Mouse (Mus musculus): ENCODE results near the gene Scn5a. TPM values are rescaled to one million over a fixed set of nuclear protein-coding genes. Genes with fewer than 3 reads are reported as not detected.

Scn5a gene
- total RNA-seq, 2 experiments from 2014 or later = 1.3 to 1.6 TPM

DNA sequence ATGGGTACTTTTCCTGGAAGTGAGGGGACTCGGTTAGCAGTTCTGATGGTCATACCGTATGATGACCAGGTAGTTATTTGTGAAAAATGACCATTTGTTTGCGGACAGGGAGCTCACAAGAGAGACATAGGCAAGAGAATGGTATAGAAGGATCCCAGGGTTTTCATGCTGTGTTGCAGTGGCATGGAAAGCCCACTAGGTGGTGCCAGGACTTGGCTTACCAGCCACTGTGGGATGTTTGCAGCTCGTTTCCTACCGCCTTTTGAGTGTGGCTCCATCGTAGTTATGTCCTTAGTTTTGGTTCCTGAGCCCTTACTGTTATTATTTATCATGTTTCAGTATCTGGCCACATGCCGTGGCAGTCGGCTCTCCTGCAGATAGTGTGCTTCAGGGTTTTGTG lies 118.4 kb downstream of the Scn5a start:
- peak; percentile 63 for DNase-seq

DNA sequence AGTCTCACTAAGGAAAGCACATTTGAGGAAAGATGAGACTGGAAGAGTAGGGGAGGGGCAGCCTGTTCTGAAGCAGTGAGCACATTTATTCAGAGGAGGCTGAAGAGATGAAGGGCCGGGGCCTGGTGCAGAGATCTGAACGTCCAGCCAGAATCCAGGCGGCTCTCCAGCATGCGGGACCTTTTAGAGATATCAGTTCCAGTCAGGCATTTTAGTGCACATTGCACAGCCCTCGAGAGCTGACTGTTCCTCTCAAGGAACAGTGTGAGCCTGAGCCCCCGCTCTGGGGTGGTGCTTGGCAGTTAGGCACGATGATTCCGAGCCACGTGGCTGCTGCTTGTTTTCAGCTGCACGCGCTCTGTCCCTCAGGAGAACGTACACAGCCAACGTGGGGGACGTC lies 121.7 kb downstream of the Scn5a start:
- DNase-seq = no peak

DNA sequence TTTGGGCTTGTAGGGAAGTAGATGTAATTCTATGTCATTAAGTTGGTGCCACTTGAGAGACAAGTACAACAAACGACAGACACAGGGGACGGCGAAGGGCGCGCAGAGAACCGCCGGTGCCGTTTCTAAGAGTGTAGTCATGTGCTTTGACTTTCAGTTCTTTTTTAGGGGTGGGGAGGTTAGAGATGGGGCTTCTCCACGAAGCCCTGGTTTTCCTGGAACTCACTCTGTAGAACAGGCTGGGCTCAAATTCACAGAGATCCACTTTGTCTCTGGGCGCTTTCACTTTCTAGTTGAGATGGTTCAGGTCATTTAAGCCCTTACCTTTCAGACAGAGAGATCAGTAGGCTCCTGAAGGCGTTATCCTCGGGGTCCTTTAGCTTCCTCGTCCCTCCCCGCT lies 122.8 kb downstream of the Scn5a start:
- no peak for DNase-seq

DNA sequence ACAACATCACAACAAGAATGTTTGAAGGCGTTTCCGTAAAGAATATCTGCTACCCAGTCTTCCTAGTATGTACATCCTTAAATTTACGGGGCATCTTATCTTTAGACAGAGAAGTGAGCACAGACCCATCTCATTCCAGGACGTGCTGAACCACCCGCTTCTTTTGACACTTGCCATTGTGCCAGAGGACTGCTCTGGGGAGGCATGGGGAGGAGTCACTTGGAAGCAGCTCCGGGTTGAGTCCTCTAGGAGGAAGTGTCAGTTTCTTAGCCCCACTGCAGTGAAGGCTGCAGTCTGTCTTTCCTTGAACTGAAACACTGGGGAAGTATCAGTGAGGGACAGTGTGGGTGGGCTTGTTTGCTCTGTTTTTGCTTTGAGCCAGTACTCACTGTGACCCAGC lies 133.1 kb downstream of the Scn5a start:
- no peak for DNase-seq

DNA sequence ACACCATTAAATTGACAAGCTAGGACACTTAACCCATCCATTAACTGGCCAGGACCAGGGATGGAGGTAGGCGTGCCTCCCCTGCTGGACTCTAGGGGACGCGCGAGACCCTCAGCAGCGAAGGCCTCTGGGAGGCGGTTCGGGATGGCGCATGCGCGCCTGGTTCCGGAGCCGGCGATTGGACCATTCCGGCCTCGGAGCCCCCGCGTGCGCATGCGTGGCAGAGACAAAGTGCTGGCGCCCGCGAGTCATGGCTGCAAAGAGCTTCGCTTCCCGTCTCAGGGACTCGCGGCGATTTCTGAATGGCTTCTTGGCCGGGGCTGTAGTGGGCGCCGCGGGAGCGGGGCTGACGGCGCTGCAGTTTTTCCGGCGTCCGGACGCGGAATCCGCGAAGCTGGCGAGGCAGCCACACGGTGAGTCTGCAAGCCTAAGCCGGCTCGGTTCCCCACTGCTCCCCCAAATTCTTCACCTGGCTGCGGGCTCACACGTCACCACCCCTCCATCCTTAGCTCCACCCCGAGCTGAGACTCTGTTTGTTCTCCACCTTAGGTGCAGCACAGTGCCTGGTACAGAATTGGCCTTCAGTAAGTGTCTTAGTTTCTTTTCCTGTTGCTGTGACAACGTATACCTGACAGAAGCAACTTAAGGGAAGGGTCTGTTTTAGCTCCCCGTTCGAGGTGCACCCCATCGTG lies 133.9 kb downstream of the Scn5a start, which contains the start of gene Exog:
Gene Exog, plus strand, starts transcription at position 206 of the 692 bp plus-strand sequence.
- peak; percentile 100 for DNase-seq

DNA sequence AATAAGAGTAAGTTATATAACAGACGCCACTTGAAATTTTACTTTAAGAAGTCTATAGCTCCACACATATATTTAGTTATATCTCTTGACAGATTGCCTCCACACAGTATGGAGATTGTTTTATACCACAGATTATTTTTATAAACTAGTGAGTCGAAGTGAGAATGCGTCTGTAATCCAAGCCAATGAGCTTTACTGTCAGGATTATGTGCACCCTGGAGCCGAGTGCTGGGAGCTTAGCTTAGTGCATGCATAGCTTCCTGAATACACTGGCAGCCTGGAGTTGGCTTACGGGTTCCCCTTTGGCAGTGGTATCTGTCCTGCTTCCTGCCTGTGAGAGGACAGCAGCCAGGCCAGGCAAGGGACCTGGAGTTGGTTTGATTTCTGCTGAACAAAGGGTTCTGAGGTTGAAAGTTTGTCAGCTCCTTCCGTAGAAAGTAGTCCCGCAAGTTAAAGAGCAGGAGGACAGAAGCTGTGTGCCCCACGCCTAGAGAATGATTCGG lies 140.3 kb downstream of the Scn5a start:
- DNase-seq = no peak

DNA sequence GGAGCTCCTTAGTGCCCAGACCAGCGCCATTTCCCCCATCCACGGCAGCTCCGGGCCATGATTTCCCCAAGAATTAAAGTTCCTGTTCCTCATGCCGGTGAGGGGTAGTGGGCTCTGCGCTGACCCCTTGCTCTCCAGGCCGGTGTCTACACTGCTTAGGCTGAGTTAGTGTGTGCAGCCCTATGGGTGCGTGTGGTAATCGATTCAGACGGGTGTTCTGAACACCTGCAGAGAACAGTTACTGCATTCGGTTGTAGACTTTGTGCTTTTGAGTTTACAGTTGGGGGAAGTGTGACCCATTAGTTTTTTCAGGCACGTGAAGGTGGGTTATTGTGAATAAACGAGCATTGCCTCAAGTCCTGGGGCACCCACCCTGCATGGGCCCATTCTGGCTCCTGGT lies 140.8 kb downstream of the Scn5a start:
- DNase-seq = no peak

DNA sequence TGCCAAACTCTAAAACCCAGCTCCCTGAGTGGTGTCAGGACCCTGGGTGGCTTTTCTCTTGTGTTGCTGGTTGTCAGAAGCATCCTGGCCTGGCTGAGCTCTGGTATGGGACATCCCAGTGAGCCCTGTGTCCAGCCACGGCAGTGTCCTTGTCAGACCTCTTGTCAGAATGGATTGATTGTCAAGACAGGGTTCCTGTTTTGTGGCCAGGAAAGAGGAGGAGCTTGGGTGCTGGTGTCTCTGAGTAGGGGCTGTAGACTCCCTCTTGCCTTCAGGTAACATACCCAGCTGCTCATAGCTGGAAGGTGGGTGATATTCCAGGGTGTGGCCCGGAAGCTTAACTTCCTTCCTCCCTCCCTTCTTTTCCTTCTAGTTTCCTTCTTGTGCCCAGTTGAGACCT lies 143.0 kb downstream of the Scn5a start:
- no peak for DNase-seq

Other genes starting within 250 kb of the Scn5a start
- gene Acaa1a, start 239.3 kb downstream of the Scn5a start, total RNA-seq (2021) = 10 to 100 TPM; 42.0 to 44.0 TPM
- 10 to 100 TPM in 1 of 2 experiments, 1 to 10 TPM in 1; 8.7 to 10.5 TPM for gene Myd88, start 237.6 kb downstream of the Scn5a start, total RNA-seq (2021)
- under 1 TPM; 0.47 to 0.88 TPM for gene Xylb, start 221.6 kb downstream of the Scn5a start, total RNA-seq (2021)
- gene Slc22a14, start 213.5 kb downstream of the Scn5a start, total RNA-seq (2021) = not detected
- 10 to 100 TPM in 1 of 2 experiments, 1 to 10 TPM in 1; 7.5 to 14.3 TPM for gene Acvr2b, start 176.9 kb downstream of the Scn5a start, total RNA-seq (2021)
- gene Exog, start 134.1 kb downstream of the Scn5a start, total RNA-seq (2021) = 1 to 10 TPM; 2.4 to 3.1 TPM
- not detected for gene Scn10a, start 140.3 kb upstream of the Scn5a start, total RNA-seq (2021)
- under 1 TPM in 1 of 2 experiments, not detected in 1; 0.05 TPM for gene Scn11a, start 246.4 kb upstream of the Scn5a start, total RNA-seq (2021)